Mouse (Mus musculus): Measurements from ENCODE around the gene Hpn.

DNA sequence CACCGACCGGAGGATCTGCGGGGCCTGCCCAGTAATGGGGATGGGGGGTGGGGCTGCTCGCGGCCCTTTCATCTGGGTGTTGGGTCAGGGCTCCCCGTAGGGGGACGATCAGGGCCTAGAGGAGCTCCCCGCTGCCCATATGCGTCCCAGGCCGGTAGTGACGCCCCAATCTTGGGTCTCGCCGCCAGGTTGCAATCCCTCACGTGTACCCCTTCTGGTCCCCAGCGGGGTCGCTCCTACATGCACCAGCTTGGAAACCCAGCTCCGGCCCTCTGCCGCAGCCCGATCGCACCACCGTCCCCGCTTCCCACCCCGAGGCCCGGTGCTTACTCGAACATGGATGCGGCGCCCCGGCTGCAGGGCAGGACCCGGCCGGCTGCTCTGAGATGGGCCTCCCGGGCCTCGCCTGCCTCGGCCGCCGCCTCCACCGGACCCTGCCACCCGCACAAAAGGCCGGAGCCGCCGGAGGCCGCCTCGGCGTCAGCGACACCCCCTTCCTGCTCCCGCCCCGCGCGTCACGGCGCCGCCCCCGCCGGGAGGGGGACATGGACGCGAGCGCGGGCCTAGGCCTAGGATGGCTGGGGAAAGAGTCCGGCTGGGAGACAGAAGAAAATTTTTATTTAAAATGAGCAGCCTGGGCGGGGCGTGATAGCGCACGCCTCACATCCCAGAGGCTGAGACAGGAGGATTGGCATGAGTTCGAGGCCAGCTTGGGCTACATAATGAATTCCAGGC, 35.6 kb upstream of the Hpn start:
- TF ChIP-seq CTCF (IDR thresholded peaks at IDR 0.05; ENCODE audit: borderline replicate concordance, insufficient read depth, low read length) (no peak), POLR2A (IDR thresholded peaks at IDR 0.05; ENCODE audit: low read depth, low read length) (peak; percentile 78)
